ENCODE assay signal across 20 mouse cellular contexts in the genomic region with DNA sequence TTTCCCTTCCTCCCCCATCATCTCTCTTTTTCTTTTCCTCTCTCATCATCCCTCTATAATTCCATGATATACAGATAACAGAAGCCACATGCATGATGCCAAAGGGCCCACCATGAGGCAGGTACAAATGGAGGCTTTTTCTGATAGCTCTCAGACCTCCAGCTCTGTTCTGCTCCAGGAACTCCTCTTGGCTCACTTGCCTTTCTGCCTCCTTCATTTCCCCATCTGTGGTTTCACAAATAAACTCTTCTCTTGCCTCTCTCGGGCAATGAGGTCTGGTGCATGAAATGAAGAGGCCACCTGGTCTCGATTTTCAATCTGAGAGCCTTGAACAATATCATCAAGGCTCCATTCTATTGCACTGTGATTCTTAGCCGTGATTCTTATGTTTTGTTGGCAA. TPM values are rescaled to one million over a fixed set of nuclear protein-coding genes. Genes with fewer than 3 reads are reported as not detected.
A peak's percentile ranks its signal among the peaks of the same experiment; 100 is the strongest.
DNase-seq lines count a peak whose midpoint lies in the region; ATAC-seq and TF ChIP-seq lines count a peak whose summit lies in the region.
"Had no signal": no experiment of that assay in that cellular context is flagged by ENCODE, and none has a peak within 500 bp of the region (broad histone marks: within the 10 kb centered on the region; RNA-seq: fewer than 3 reads in every experiment).

No protein-coding gene starts in this region.

- ATAC-seq in cerebellum, adult (ENCODE audit: insufficient number of reproducible peaks, low FRiP score, low TSS enrichment), result peak; percentile 27; the same call in 1 of the 2 replicates
- ATAC-seq in granulocyte monocyte progenitor cell, adult 5-6 weeks (replicated peaks; ENCODE audit: poor library complexity, severe bottlenecking), result 0 out of 2 replicates have a peak, but pooled peaks have one; percentile 20
- ATAC-seq: activated CD4-positive, CD25-positive, alpha-beta regulatory T cell, adult 4 months; forebrain, embryonic 16.5 days; intestine, embryonic 16.5 days; Patski had no signal

- no peak overlapping the region for H3K4me3 ChIP-seq in layer of hippocampus, adult 2 months
- H3K4me3 ChIP-seq: embryonic facial prominence, embryonic 12.5 days; heart, embryonic 13.5 days; hindbrain, embryonic 15.5 days had no signal

- no peak overlapping the region for H3K27ac ChIP-seq in layer of hippocampus, adult 2 months
- H3K27ac ChIP-seq: embryonic facial prominence, embryonic 12.5 days; heart, embryonic 13.5 days; hindbrain, embryonic 15.5 days had no signal

- no peak for TF ChIP-seq CTCF in layer of hippocampus, adult 2 months (conservative IDR thresholded peaks at IDR 0.05)

- no peak for DNase-seq in cerebellum, adult 9-10 months
- peak; percentile 55 to 65 for DNase-seq in cerebellum, postnatal 10 days
- no peak for DNase-seq in cerebellum, postnatal 36 days
- DNase-seq in brain, adult 2 months (ENCODE audit: low read depth, low spot score), result peak; percentile 80
- DNase-seq in layer of hippocampus, adult 2 months (ENCODE audit: low spot score in 2 of 2), result no peak
- DNase-seq in left cerebral cortex, postnatal 25 days (ENCODE audit: low spot score in 2 of 2), result no peak
- DNase-seq: adrenal gland, postnatal 25 days; embryo, embryonic 11 days; gastrocnemius, postnatal 10 days; heart, postnatal 36 days; kidney, adult 2 months had no signal

- intact Hi-C loops in left cerebral cortex, postnatal 25 days (cut with DNase I), result no loop called here

RNA-seq across cellular contexts. Expression of a gene that starts 30.1 kb away (rescaled TPM):
- 415 and 416 TPM in 2 replicates for total RNA-seq in granulocyte monocyte progenitor cell, adult 5-6 weeks (2014; fragmentation: Nextera tagmentation)
- 801 and 969 TPM in 2 replicates for total RNA-seq in granulocyte monocyte progenitor cell, adult 5-6 weeks (2017)
- 10 to 100 TPM; 11.4 to 20.1 TPM for total RNA-seq in layer of hippocampus, adult 2 months (2021)
- 1 to 10 TPM; 8.6 to 9.6 TPM for total RNA-seq in left cerebral cortex, postnatal 25 days (2021)

Comparison
In these comparisons a context has a peak if more than half of its experiments do, and no peak if none do; other contexts are left out.
1. DNase-seq: peak in cerebellum, postnatal 10 days (2 of 2) and brain, adult 2 months (single experiment); none in cerebellum, adult 9-10 months (single experiment), cerebellum, postnatal 36 days (0 of 2), layer of hippocampus, adult 2 months (0 of 2) and left cerebral cortex, postnatal 25 days (0 of 2).
2. RNA of a gene that starts 30.1 kb away (total RNA-seq): 415 to 969 TPM in granulocyte monocyte progenitor cell, adult 5-6 weeks; 11.4 to 20.1 TPM in layer of hippocampus, adult 2 months and 8.6 to 9.6 TPM in left cerebral cortex, postnatal 25 days; every median in the first group is over 10 times any median in the second.